Mouse (Mus musculus) thymus, postnatal 14 days (tissue): ENCODE results near the gene Srgn.
"Not testable (repeated sequence)": the region's sequence is repeated elsewhere in the genome, so short reads cannot be mapped to it uniquely, and the experiment has no call there.

Experiments used
- DNase-seq: peaks from one replicate; pipeline ENCODE4 v3.0.0; 2021

Srgn gene

GRCm38 (mm10) chr10:62481108-62481852, 46.0 kb downstream of the Srgn start:
- DNase-seq = no peak

GRCm38 (mm10) chr10:62476980-62477379, 50.3 kb downstream of the Srgn start:
- no peak for DNase-seq

GRCm38 (mm10) chr10:62474944-62475343, 52.3 kb downstream of the Srgn start:
- DNase-seq = no peak

- DNase-seq = no peak
Measured at GRCm38 (mm10) chr10:62471105-62471504, 56.1 kb downstream of the Srgn start.

GRCm38 (mm10) chr10:62469736-62470135, 57.5 kb downstream of the Srgn start:
- DNase-seq = no peak

GRCm38 (mm10) chr10:62461321-62461720, 65.9 kb downstream of the Srgn start:
- no peak for DNase-seq

GRCm38 (mm10) chr10:62452001-62452400, 75.2 kb downstream of the Srgn start:
- DNase-seq = not testable (repeated sequence)

GRCm38 (mm10) chr10:62450280-62450640, 77.0 kb downstream of the Srgn start:
- peak; percentile 19 for DNase-seq

- peak; percentile 92 for DNase-seq
Measured at GRCm38 (mm10) chr10:62449364-62450279, 77.6 kb downstream of the Srgn start, which contains the start of the genes 4930507D05Rik and Supv3l1. 4930507D05Rik (plus strand) TSS chr10:62449489. Supv3l1 (minus strand) TSS chr10:62449738.
